Mouse (Mus musculus): ENCODE measurements at regions not wholly inside any gene's neighbourhood (a gene's known extent, or its start where the extent isn't known, plus 50 kb on each side); places are given as distances from the start of the nearest gene placed in this dataset.

DNA sequence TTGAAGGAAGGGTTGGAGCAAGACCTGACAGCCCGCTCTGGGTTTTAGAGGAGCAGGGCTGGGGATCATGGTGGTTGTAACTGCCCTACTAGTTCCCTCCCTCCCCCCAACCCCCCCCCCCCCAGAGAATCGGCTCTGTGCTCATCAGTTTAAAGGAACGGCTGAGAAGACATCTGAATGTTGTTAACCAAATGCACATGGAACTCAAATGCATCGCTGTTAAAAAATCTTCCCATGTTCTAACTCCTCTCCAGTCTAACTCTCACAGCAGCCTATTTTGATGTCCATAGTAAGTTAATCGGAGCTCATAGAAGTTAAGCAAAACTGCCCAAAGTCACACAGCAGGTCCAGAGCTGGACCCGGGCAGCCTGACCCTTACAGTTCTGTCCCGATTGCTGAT, 143.1 kb downstream of the Vegfa start:
- no peak for DNase-seq

DNA sequence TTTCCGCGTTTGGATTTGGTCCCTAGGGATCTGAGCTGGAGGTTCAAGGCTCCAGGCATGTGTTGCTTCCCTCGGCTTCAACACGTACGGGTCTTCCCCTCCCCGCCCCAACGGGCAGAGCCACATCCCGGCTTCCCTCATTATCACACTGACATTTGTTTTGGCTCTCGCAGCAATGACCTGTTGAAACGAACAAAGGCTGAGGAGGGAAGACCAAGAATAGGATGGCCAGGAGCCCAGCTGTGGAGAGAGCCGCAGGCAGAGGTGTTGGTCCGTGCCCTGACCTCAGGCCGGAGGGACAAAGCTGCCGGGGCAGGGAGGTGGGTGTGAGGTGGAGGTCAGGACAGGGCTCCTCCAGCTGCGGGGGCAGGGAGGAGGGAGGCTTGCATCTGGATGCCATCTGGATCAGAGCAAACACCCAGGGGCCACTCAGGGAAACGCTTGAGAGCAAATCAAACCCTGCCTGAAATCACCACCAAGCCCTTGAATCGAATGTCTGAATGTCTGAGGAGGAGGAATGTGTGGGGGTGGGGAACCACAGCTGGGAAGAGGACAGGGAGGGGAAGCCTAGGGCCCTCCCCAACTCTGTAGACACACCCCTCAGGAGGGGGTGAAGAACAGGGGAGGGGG, 145.6 kb downstream of the Vegfa start:
- DNase-seq: peak; percentile 44

DNA sequence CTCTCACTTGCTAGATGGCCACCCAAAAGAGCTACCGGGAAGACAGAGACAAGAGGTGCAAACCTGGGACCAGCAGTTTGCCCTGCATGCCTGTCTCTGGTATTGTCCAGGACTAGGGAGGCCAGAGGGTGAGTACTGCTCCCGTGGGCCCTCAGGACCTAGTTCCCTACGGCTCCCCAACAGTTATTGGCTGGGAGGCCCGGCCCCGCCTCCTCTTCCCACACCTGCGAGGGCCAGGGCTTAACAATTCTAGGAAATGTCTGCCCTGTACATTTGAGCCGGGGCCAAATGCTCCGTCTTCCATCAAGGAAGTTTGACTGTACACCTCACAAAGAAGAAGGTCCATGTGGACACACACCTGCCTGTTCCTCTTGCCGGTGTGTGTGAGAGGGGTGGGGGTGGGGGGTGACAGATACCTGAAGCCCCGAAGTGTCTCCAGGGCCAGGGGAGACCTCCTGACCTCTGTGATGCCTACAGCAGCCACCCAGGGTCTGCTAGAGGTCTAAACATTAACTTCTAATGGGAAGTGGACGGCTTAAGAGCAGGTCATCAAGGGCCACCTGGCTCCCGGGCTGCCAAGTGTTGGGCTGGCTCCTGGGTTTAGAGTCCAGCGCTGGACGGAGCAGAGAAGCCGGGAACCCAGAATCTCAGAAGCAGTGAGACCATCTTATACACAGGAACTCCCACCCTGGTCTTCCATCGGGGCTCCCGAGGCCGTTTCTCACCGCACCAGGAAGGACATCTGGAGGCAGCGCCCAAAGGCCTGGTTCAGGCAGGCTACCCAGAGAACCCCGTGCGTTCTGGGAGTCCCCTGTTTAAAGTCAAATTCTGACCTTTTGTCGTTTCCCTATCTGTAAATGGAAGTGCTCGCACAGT, 146.5 kb downstream of the Vegfa start:
- DNase-seq: peak; percentile 52

DNA sequence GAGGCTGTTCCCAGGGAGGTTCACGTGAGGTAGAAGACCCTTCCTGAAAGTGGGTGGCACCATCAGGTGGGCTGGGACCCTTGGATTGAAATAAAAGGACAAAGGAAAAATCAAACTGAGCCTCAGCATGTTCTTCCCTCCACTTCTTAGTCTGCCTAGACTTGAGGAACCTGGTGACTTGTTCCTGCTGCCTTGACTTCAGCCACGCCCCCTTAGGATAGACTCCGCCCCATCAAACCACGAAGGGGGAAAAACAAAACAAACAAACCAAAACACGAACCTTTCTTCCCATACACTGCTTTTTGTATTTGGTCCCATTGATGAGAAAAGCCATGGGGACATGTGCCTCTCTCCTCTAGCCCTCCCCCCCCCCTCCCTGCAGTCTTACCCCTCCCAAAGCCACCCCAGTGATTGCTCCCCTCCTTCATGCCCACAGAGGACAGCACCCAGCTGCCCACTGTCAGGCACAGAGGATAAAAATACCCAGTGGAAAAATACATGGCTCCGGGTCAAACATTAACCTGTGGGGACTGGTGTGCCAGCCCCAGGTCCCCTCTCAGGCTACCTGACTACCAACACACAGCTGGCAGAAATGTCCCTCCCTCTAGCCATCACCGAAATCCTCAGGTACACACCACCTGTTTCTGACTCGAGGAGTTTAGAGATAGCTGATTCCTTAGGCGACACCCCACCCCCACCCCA, 148.0 kb downstream of the Vegfa start:
- DNase-seq: no peak

DNA sequence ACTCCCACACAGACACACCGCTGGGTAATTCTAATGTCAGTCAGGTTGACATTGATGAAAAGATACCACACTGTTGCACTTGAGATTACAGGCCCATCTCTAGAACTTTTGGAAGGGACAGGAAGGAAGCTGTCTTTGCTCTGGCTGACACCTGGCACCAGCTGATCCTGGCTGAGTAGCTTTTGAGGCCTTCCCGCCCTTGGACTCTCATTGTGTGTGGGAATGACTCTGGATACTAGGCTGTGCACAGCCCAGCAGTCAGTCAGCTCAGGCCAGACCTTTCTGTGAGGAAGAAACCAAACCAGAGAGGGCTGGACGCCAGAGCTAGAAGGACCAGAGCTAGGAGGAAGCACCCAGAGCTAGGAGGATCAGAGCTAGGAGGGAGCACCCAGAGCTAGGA, 149.0 kb upstream of the 1600014C23Rik start:
- DNase-seq: no peak

DNA sequence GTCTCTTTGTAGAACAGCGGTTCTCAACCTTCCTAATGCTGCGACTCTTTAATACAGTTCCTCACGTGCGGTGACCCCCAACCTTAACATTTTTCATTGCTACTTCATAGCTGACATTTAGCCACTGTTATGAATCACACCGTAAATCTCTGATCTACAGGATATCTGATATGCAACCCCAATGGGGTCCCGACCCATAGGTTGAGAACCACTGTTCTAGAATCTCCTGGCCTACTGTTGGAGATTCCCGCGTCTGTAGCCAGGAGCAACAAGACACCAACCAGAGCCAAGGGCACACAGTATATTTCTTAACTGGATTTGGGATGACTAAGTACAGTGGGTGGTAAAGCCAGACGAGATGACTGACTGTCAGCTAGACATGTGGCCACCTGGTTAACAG, 147.6 kb upstream of the 1600014C23Rik start:
- no peak for DNase-seq

DNA sequence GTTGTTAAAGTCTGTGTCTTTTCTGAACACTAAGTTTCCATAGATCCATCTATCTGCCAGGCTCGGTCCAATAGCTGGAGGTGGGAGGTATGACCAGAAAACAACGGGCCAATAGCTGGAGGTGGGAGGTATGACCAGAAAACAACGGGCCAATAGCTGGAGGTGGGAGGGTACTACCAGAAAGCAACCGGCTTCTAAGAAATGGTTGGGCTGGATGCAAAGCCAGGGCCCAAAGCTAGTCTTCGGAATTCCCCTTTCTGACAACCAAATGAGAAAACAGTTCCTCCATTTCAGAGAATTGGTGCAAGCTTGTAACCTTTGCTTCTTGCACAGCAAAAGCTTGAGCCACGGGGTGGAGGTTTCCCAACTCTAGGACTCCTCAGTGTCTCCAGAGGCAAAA, 147.1 kb upstream of the 1600014C23Rik start:
- DNase-seq: no peak

DNA sequence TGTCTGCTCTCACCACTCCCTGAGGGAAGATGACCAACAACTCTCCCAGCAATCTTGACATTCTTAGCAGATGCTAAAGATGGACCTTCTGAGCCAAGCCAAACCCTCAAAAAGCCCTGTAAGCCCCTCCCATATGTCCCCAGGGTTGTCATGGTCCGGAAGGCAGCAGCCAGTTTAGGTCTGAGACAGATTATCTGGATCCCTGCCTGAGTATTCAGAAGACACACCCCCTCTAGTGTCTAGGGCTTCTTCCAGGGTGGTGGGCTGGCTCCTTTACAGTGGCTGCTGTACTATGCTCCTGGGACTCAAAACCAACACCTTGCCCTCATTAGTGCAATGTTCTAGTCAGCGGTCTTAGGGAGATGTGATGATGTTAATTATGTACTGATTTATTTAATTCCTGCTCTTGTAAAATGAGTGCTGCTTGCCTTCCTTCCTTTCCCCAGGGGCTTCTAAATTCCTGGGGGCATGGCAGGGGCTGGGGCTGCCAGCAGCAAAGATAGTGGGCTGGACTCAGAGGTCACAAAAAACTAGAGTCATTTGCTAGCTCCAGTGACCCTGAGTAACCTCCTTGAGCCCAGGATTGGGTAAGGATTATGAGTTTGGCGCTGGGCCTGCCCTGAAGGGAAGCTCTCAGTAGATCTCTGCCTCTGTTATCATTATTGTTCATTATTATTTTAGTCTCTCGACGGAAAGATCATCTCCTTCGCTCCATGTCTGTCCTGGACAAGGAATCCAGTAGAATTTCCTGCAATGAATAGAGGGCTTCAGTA, 146.0 kb upstream of the 1600014C23Rik start:
- peak; percentile 48 for DNase-seq

DNA sequence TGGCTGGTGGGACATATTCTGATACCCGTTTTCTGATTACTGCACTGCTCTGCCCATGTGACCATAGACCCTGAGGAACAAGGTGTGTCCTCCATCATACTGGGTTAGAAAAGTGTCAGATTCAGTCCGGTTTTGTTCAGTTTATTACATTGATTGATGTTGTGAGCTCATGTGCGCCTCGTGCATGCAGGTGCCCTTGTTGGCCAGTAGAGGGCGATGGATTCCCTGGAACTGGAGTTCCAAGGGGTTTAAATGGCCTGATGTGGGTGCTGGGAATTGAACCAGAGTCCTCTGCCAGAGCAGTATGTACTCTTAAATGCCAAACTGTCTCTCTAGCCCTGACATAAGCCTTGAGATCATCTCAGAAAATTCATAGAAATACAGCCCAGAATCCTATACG, 144.8 kb upstream of the 1600014C23Rik start:
- DNase-seq: no peak

DNA sequence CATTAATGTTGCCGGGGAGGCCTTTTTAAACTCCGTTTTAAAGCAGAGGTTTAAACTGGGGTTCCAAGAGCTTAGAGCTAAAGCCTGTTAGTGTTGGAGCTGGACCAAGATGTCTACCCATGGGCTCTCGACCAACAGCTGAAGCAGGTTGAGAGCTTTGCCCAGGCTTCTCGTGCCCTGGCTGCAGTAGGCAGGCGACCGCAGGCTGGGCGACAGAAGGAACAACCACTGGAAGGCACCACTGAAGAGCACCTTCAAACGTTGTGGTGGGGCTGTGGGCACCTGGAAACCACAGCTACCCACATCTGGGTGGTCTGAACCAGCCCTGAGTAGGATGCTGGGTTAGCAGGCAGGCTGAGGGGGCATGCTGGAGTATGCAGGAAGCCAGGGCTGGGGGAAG, 141.7 kb upstream of the 1600014C23Rik start:
- DNase-seq: no peak

DNA sequence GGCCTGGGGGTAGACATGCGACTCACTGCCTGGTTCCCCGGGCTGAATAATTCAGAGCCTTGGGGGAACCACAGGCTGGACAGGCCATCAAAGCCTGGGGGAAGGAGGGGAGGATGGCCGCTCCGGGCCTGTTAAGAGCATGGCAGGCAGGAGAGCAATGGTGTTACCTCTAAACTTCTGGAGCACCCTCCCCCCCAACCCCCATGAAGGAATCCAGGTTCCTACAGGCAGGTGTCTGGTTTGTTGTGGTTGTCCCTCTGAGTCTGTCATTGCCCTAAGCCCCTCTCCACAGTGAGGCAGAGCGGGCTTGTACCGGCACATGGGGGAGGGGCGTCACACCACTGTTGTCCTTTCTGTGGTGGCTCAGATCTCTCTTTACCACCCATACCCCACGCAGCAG, 140.4 kb upstream of the 1600014C23Rik start:
- DNase-seq: no peak

DNA sequence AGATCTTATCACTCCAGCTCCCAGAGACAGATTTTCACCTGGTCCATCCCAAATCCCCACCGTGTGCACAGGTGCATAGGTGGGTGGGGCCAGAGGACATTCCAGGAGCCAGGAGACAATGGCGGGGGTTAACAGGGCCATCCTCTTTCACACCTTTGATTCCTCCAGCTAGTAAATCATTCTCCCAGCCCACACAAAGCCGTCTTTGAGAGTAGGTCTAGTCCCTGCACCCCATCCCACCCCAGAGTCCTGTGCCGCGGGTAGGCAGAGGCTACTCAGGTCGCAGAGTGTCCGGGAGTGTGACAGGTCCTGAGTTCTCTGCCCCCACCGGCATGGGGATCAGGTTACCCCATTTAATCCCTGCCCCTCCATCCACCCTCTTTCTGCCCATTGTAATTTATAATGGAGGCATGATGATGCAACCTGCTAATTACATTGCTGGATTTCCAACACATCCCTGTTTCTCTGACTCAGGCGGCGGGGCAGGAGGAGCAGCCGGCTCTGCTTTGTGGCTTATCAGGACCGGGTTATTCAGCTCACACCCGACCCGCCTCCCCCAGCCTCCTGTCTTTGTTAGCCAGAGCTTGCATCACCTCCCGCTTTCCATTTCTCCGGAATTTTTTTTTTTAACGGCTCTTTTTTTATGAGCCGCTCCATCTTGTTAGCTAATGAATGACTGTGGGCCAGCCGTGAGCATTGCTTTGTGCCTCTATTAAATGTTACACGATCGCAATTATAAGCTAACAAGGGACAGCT, 139.7 kb upstream of the 1600014C23Rik start:
- DNase-seq: no peak

DNA sequence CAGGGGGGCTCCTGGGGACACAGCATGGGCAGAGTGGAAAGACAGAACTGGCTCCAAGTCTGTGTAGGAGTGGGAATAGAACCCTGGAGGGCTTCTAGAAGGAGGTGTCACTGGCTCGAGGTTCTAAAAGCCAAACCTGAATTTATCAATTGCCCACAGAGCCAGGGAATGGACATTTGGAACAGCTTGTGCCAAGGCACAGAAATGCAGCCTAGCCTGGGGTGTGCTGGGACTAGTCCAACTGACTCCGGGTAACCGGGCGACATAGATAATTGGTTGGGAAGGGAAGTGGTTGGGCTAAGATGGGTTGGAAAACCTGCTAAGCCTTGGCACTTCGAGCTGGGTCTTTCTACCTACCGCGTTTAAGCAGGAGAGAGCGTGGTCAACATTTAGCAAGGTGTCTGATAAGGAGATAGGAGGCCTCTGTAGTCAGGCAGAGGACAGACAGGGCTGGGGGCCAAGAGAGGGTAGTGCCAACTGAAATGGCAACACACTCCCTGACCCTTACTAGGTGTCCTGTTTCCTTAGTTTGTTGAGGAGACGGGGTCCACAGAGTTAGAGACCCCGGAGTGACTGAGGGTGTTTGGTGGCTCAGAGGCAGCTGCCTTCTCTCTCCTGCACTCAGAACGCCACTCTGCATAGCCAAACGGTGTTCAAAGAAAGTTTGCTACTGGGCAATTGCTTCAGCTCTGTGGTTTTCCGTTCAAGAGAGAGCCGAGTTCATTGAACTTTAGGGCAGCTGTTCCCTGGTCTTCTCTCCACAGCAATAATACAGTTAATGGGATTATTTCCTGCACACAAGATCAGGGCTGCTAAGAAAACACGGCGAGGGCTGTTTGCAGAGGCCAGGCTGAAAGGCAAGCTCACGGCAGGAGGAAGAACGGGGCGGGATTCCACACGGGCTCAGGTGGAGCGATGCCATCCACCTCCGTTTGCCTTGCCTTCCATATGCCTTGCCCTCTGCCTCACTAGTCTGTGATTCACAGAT, 138.3 kb upstream of the 1600014C23Rik start:
- no peak for DNase-seq

DNA sequence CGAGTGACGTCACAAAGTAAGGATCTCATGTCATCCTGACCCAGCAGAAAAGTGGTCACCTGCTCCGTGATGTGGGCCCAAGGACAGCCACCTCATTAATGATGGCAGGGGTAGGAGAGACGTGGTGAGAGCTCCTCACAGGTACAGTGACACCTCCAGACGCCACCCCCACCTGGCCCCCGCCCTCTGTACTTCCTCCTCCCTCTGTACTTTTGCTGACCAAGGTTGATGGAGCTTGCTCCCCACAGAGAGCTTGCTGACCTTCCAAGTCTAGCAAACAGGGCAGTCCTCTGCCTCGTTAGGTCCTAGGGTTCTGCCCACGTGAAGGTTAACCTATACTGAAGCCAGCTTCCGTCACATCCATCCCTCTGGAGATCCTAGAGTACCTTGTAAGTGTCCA, 137.4 kb upstream of the 1600014C23Rik start:
- no peak for DNase-seq

DNA sequence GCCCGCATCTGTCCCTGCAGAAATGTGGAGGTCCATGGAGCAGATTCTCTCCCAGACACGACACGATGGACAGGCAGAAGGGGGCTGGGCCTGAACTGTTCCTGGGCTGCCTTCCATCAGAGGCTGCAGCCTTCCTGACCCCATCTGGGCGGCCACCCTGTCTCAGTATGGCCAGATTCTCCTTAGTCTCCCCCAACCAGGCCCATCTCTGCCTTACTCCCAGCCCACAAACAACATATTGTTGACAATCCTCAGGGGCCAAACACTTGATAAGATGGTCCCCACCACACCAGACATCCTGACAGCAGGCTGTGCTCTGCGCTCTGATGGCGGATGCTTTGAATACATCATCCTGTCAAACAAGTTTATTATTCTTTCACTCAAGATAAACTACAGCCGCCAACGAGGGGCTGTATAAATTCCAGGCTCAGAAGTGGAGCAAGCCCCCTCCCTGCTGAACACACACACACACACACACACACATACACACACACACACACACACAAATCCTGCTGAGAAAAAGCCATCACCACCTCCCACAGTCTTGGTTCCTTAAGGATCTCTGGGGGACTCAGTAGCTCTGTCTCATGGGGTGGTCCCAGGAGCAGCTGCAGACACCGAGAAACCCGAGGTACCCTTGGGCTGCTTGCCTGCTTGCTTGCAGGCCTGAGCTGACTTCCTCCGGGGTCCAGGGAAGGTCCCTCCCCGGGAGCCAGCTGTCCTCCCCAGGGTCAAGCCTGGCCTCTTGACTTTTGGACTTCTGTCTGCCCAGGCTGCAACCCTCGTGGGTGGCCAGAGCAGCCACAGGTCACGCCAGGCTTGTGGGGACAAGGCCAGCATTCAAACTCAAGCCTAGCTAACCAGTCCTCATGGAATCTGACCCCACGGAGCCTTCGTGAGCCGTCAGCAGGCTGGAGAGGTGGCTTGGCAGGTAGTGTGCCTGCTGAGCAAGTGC, 135.6 kb upstream of the 1600014C23Rik start:
- DNase-seq: peak; percentile 65

DNA sequence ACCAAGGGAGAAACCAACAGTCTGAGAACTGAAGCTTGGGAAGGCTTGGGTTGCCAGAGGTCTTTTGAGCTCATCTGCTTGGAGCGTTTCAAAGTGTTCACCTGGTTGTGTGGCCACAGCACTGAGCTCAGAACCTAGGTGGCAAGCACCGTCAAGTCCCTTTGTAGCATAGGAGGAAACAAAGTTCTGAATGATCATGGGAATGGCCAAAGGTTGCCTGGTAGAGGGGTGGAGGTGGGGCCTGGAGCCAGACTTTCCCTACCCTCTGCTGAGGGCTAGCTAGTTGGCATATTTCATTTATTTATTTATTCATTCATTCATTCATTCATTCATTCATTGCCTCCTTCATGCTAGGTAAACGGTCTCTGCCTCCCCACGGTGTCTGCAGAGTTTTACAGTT, 134.9 kb upstream of the 1600014C23Rik start:
- no peak for DNase-seq

DNA sequence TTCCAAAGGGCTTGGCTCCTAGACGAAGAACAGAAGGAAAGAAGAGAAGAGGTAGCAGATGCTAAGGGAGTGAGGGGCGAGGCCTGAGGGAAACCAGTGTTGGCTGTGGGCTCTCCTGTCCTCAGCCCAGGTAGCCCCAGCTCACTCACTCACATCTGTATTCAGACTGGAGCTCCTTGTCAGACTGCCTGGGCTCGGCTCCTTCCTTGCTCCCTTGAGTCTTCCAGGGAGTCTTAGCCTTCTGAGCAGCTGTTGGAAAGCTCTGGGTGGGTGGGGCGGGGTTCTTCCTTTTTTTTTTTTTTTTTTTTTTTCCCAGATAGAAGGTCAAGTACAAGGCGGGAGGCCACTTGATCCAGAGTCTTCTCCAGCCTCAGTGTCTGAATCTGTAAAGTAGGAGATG, 134.1 kb upstream of the 1600014C23Rik start:
- peak; percentile 51 for DNase-seq

DNA sequence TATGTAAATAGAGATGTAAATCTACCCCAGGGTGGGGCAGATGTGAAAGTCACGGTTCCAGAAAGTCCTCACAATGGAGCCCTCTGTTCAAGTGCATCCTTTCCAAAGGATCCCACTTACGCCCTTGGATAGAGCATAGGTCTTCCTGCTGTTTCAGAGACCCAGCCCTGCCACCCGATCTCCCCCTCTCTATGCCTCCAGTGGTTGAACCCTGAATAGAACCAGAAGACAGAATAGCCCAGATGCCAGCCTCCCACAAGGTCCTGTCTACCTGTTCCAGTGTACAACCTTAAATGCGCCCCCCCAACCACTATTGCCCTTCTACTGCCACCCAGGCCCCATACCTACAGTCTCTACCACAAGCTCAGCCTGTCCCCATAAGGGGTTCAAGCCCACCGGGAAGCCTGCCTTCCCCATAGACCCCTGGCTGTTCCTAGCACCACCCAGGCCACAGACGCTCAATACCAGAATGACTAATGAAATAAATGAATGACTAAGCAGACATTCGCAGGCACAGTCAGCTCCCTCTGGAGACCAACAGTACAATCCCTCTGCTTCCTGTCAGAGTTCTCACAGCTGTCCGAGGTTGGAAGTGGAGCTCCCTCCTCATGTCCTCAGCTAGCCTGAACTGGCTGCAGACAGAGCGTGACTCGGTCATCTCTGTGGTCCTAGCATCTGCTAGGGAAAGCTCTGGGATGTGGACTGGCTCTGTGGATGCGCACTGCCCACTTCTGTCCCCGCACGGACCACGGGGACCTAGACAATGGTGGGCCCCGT, 133.4 kb upstream of the 1600014C23Rik start:
- peak; percentile 71 for DNase-seq
